Mouse (Mus musculus) left cerebral cortex, postnatal 36 days (tissue): Measurements from ENCODE around the gene Zer1. TPM values are rescaled to one million over a fixed set of nuclear protein-coding genes. Genes with fewer than 3 reads are reported as not detected.
"Not testable (repeated sequence)": the region's sequence is repeated elsewhere in the genome, so short reads cannot be mapped to it uniquely, and the experiment has no call there.

Experiments used
- DNase-seq, 2 experiments: peaks; one replicate each; pipeline ENCODE4 v3.0.0; 2021 to 2022; ENCODE audit warnings: low spot score in 2 of 2, mixed read lengths in 1 of 2
- intact Hi-C: fragments of 180-260 bp; cut with DNase I; formaldehyde crosslinking; loops from one replicate; pipeline ENCODE4 v1.15.1; 2025
- total RNA-seq, 2 experiments: library from RNA; stranded (reverse); gene quantifications; 2 replicates each; pipeline ENCODE4 v1.2.3; 2021

The Zer1 gene
- total RNA-seq: 100 to 1,000 TPM; 154 to 161 TPM

DNA sequence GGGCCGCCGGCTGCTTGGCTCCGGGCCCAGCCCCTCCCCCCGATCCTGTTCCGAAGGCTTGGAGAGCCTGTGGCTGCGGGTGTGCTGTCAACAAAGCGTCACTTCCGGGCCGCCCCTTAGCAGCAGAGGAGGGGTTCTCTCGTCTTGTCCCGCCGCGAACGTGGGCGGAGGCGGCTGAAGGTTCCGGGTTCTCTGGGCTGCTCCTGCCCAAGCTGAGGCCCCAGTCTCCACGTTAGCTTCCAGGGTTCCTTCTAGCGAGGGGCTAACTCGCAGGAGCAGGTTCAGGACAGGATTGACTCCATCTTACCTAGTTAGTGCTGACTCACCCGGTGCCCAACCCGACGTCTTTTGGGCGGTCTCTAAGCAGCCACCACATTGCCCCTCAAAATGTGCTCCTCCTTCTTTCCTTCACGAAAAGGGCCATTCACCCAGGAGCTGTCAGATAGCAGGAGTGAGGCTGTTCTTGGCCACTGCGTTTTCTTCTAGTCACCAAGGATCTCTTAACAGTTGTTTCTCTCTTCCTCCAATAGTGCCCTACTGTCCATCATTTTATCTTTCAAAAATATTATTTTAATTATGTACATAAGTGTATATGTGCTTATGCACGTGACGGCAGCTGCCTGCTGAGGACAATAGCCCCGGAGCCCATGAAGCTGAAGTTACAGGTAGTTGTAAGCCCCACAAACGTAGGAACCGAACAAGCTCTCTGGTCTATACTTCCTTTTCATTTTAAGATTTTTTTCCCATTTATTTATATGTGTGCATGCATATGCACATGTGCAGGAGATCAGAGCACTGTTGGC lies at the start of gene Zer1:
Gene Zer1, minus strand, starts transcription at position 114 of the 803 bp plus-strand sequence.
- DNase-seq: peak; percentile 96

GRCm38 (mm10) chr2:30173541-30174240 lies 49.3 kb upstream of the Zer1 start:
- DNase-seq: no peak
- intact Hi-C loops: loop anchor here (10.0 kb wide), 1 partner anchor 61 kb away; the partner anchor contains the start of gene Lrrc8a

More for the DNA sequence above, at the start of gene Zer1:
- intact Hi-C loops: loop anchor here (2.0 to 5.0 kb wide), 2 partner anchors 38 to 58 kb away; no protein-coding TSS in a partner anchor

DNA sequence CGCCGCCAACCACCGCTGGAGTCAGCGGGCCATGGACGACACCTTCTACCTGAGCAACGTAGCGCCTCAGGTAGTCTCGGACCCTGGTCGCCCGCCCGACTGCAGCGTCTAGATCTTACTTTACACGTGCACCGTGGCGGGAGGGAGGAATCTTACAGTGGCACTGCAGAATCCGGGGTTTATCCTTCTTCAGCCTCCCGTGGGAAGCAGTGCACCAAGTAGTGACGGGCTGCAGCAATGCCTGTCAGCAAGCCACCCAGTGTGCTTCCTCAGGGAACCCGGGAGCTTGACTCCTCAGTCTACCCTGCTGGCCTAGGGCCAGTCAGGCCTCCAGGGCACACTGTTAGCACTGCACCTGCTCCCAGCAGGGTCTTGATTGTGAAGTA lies 47.6 kb upstream of the Zer1 start:
- DNase-seq: no peak
- intact Hi-C loops: loop anchor here (10.0 kb wide), 1 partner anchor 63 kb away; the partner anchor contains the start of gene Lrrc8a

DNA sequence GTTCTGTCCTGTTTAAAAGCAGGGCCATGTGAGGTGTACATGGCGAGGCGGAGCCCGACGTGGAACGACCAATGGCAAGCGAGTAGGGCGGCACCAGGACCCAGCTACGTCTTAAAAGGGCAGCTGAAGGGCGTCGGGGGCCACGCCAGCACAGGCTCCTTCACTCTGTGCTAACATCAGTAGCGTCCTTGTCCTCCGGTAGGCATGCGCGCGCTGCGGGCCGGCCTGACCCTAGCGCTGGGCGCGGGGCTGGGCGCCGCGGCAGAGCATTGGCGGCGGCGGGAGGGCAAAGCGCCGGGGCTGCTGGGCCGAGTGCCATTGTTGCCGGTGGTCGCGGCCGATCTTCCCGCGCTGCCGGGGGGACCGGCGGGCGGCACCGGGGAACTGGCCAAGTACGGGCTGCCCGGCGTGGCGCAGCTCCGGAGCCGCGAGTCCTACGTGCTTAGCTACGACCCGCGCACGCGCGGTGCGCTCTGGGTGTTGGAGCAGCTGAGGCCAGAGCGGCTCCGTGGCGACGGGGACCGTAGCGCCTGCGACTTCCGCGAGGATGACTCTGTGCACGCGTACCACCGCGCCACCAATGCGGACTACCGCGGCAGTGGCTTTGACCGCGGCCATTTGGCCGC lies 47.1 kb upstream of the Zer1 start, which contains the start of gene Endog:
Gene Endog, plus strand, starts transcription at position 123 of the 626 bp plus-strand sequence.
- DNase-seq: peak; percentile 89 to 91
- intact Hi-C loops: loop anchor here (10.0 kb wide), 1 partner anchor 63 kb away; the partner anchor contains the start of gene Lrrc8a

GRCm38 (mm10) chr2:30166677-30167076 lies 42.3 kb upstream of the Zer1 start:
- intact Hi-C loops: loop anchor here (10.0 kb wide), 1 partner anchor 92 kb away; the partner anchor contains the start of gene Pkn3
- DNase-seq: no peak

- intact Hi-C loops: loop anchor here (5.0 to 10.0 kb wide), 2 partner anchors 37 to 90 kb away; partner anchors contain the start of gene Pkn3
- DNase-seq: no peak
These were observed 40.1 kb upstream of the Zer1 start for GRCm38 (mm10) chr2:30164340-30164932.

DNA sequence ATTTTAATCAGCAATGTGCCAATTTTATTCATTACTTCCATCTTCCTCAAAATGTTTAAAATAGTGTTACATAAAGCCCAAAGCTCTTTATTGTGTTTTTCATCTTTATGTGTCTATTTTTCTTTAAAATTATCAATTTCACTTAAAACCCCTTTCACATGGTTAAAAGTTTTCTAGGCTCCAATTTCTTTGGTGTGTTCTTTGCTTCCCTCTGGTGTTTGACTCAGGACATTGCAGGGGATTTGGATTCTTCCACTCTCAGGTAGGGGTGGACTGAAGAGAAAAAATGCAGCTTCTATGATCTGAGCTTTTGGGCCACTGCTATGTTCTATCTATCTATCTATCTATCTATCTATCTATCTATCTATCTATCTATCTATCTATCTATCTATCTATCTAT lies 37.4 kb upstream of the Zer1 start:
- DNase-seq: no peak
- intact Hi-C loops: loop anchor here (5.0 to 10.0 kb wide), 2 partner anchors 35 to 87 kb away; partner anchors contain the start of gene Pkn3

DNA sequence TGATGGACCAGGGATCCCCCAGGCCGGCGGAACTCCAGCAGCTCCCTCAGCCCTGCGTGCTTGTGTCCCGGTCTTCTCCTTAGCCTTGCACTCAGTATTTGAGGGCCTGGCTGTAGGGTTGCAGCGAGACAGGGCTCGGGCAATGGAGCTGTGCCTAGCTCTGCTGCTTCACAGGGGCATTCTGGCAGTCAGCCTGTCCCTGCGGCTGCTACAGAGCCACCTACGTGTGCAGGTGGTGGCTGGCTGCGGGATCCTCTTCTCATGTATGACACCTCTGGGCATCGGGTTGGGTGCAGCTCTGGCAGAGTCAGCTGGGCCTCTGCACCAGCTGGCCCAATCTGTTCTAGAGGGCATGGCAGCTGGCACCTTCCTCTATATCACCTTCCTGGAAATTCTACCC lies 35.5 kb upstream of the Zer1 start:
- intact Hi-C loops: loop anchor here (5.0 to 10.0 kb wide), 2 partner anchors 33 to 85 kb away; partner anchors contain the start of gene Pkn3
- not testable (repeated sequence) for DNase-seq

GRCm38 (mm10) chr2:30152616-30153015 lies 28.2 kb upstream of the Zer1 start:
- intact Hi-C loops: no loop called here
- no peak for DNase-seq

DNA sequence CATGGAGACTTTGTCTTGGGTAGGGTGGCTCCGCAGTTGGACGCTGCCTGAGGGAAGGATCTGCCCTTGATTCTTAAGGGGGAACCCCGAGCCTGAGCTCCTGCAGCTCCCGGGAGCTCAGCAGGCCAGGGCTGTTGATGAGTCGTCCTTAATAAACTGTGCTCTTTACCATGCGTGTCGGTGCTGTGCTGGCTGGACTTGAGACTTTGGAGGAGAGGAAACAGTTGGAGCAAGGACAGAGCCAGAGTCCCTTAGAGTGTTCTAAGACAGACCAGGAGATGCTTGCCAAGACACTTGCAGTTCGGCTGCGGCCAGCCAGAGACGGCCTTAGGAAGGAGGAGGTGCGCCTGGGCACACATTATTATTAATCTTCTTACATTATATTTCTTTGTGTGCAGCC lies 27.5 kb upstream of the Zer1 start:
- DNase-seq: no peak
- intact Hi-C loops: no loop called here

GRCm38 (mm10) chr2:30147466-30147865 lies 23.1 kb upstream of the Zer1 start:
- DNase-seq: no peak
- intact Hi-C loops: no loop called here

GRCm38 (mm10) chr2:30144436-30144835 lies 20.1 kb upstream of the Zer1 start:
- DNase-seq: no peak
- intact Hi-C loops: no loop called here

DNA sequence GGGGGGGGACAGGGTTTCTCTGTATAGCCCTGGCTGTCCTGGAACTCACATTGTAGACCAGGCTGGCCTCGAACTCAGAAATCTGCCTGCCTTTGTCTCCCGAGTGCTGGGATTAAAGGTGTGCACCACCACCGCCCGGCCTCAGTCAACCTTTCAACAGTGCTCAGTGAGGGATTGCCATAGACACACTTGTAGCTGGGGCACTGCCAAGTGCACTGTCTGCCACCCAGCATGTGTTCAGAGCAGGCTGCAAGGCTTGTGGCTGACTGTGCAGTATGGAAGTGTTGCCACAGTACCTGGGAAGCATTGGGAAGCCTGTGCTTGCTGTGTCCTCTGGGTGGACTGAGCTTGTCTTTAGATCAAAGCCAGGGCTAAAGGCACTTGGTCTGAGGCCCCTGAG lies 15.6 kb upstream of the Zer1 start:
- intact Hi-C loops, DNase-seq: not testable (repeated sequence)

- DNase-seq: no peak
- intact Hi-C loops: no loop called here
These were observed 12.1 kb upstream of the Zer1 start for GRCm38 (mm10) chr2:30136458-30136857.

DNA sequence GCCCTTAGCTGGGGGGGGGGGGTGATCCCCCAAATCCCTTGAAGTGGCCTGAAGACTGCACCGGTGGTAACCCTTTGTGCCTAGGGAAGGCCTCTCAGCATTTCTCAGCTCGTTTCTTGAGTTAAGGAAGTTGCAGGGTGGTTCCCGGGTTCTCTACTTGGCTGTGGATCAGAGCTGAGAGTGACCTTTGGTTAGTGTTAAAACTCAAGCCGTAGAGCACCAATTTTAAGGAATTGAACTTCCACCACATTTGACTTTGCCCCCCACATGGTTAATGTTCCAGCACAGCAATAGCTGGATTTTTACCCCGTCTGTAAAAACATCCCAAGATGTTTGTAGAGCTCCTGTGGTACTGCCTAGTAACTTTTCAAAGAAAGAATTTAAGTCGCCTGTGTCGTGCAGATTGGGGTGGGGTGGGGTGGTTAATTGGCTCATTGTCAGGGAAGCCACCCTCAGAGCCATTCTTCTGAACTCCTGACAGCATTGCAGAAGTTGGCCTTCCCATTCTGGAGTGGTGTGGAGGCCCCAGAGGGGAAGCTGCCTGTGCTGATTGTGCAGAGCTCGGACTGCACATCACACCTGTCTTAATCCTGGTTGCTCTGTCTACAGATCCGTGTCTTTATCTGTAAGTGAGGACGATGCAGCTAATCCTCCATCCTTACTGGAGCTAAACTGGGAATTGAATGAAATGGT lies 10.7 kb upstream of the Zer1 start:
- intact Hi-C loops: no loop called here
- DNase-seq: no peak

GRCm38 (mm10) chr2:30134378-30134711 lies 10.0 kb upstream of the Zer1 start:
- intact Hi-C loops: no loop called here
- DNase-seq: no peak

GRCm38 (mm10) chr2:30133613-30134377 lies 9.4 kb upstream of the Zer1 start, which contains the start of gene Tbc1d13:
Tbc1d13 (plus strand) TSS chr2:30133746.
- DNase-seq: peak; percentile 98 to 99
- intact Hi-C loops: no loop called here
